Mouse (Mus musculus) frontal cortex, postnatal 14 days (tissue): Measurements from ENCODE around the gene Olfr745.

Experiments
- DNase-seq, 2 experiments: peaks; one replicate each; pipeline ENCODE4 v3.0.0; 2022; ENCODE audit warnings: low spot score in 2 of 2

Gene Olfr745

GRCm38 (mm10) chr14:50639088-50639487, at the start of gene Olfr745:
TSS of gene Olfr745 (plus strand) at chr14:50639388.
- DNase-seq: no peak

- DNase-seq: no peak
These were observed 24.6 kb upstream of the Olfr745 start, which contains the start of gene Olfr744 for GRCm38 (mm10) chr14:50614579-50614978. TSS of gene Olfr744 (plus strand) at chr14:50614879.

DNA sequence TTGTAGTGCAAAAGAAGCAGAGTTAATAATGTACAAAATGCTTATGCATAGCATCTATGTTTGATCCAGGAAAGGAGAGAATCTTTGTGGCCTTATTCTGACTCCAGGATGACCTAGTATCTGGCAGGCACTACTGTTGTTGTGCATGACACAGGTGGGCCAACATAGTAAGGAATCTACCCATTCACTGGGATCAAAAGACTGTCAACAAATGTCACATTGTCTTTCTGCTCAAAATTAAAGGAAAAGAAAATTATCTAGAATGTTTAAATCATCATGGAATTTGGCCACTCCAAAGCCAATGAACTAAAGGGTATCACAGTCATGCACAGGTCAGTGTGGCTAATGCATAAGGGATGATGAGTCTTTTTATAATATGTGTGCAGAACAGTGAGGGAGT, 7.6 kb downstream of the Olfr745 start, which contains the start of gene Olfr746:
TSS of gene Olfr746 (plus strand) at position 301 of the 400 bp plus-strand sequence.
- no peak for DNase-seq

- no peak for DNase-seq
These were observed 53.9 kb downstream of the Olfr745 start, which contains the start of gene Olfr747 for GRCm38 (mm10) chr14:50693106-50693505. TSS of gene Olfr747 (minus strand) at chr14:50693206.
